Mouse (Mus musculus) limb, embryonic 12.5 days (tissue): ENCODE measurements around the gene Nav1. TPM values are rescaled to one million over a fixed set of nuclear protein-coding genes. Genes with fewer than 3 reads are reported as not detected.

Experiments
- ATAC-seq: fragments of 200-750 bp; cut with Nextera tagmentation; 2 replicates; pipeline ENCODE4 v1.8.0; 2017; ENCODE audit warnings: low read depth, moderate TSS enrichment; ENCODE audit not compliant: insufficient number of reproducible peaks, insufficient read depth, low FRiP score, low TSS enrichment
- H3K27ac ChIP-seq: fragments of 300-500 bp; sonication (generic); 2 replicates; pipeline ENCODE4 v1.5.1; 2016; ENCODE audit warnings: mild to moderate bottlenecking, moderate library complexity
- H3K27me3 ChIP-seq: fragments of 300-500 bp; sonication (generic); 2 replicates; pipeline ENCODE4 v1.6.1; 2016; ENCODE audit warnings: mild to moderate bottlenecking, moderate library complexity
- H3K36me3 ChIP-seq: fragments of 300-500 bp; sonication (generic); 2 replicates; pipeline ENCODE4 v1.6.1; 2016; ENCODE audit warnings: mild to moderate bottlenecking, moderate library complexity
- H3K4me1 ChIP-seq: fragments of 300-500 bp; sonication (generic); replicated peaks from 2 replicates; pipeline ENCODE4 v1.6.1; 2016
- H3K4me2 ChIP-seq: fragments of 300-500 bp; sonication (generic); 2 replicates; pipeline ENCODE4 v1.6.1; 2016; ENCODE audit warnings: mild to moderate bottlenecking, moderate library complexity
- H3K4me3 ChIP-seq: fragments of 300-500 bp; sonication (generic); replicated peaks from 2 replicates; pipeline ENCODE4 v1.5.1; 2016; ENCODE audit warnings: mild to moderate bottlenecking
- H3K9ac ChIP-seq: fragments of 300-500 bp; sonication (generic); replicated peaks from 2 replicates; pipeline ENCODE4 v1.6.1; 2016; ENCODE audit warnings: mild to moderate bottlenecking, moderate library complexity
- H3K9me3 ChIP-seq: fragments of 300-500 bp; sonication (generic); 2 replicates; pipeline ENCODE4 v1.6.1; 2016; ENCODE audit warnings: mild to moderate bottlenecking, moderate library complexity
- WGBS: fragments of 180-500 bp; shearing (Covaris S2); methylation state at CpG from one replicate; pipeline ENCODE4 v1.1.7; 2016; 5-methylcytosine and 5-hydroxymethylcytosine counted together
- polyA plus RNA-seq: library from polyadenylated mRNA; unstranded; fragments of >200 nt; fragmentation: Nextera tagmentation; extraction: Ambion mirVana; gene quantifications from 2 replicates; pipeline ENCODE4 v1.2.1, GENCODE M21; 2016

The Nav1 gene
- polyA plus RNA-seq, 1 experiment from 2014 or later, result 17.1 TPM

DNA sequence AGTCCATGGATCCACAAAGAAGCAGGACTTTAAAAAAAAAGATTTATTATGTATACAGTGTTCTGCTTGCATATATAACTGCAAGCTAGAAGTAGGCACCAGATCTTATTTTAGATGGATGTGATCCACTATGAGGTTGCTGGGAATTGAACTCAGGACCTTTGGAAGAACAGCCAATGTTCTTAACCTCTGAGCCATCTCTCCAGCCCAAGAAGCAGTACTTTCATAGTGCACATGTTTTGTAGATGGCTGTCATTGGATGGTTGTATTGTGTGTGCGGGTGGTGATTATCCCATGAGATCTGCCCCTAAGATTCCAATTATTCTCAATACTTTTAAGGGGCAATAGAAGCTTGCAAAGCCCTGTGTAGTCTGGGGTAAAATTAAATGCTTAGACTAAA, 124.4 kb downstream of the Nav1 start:
- Histone ChIP-seq H3K9me3 (0 out of 2 replicates have a peak, but pooled peaks cover 6% of the 10 kb centered on the region), H3K27me3 (no peaks in the 10 kb centered on the region), H3K4me2 (no peak overlapping the region), H3K4me1 (no peaks in the 10 kb centered on the region), H3K4me3 (no peak overlapping the region), H3K9ac (no peak overlapping the region), H3K27ac (no peak overlapping the region), H3K36me3 (peaks cover 10% of the 10 kb centered on the region; the same call in 1 of the 2 replicates)
- WGBS, result 94% methylated on average over 1 of the region's 1 CpGs
- no peak for ATAC-seq

DNA sequence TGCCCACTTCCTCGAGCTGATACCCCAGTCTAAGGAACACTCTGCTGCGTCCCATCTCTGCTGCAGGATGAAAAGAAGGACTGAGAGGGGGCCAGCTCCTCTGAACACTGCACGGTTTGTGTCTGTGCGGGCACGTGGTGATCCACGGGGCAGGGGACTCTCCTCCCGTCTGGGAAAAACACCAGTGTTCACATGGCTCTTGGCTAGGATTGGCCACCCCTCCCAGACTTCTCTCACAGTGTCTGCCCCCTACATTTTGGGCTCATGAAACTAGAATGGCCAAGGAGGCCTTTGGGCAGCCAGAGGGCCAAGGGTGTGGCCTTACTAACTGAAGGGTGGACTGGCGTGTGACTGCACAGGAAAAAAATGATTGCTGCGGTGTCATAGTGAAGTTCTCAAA, 125.4 kb downstream of the Nav1 start:
- 92% methylated on average over 9 of the region's 9 CpGs for WGBS
- H3K27me3 ChIP-seq, result no peaks in the 10 kb centered on the region
- ATAC-seq, result no peak
- 0 out of 2 replicates have a peak, but pooled peaks cover 6% of the 10 kb centered on the region for H3K9me3 ChIP-seq
- H3K4me1 ChIP-seq, result no peaks in the 10 kb centered on the region
- no peak overlapping the region for H3K9ac ChIP-seq
- H3K4me2 ChIP-seq, result no peak overlapping the region
- no peak overlapping the region for H3K4me3 ChIP-seq
- peaks cover 10% of the 10 kb centered on the region; the same call in 1 of the 2 replicates for H3K36me3 ChIP-seq
- H3K27ac ChIP-seq, result no peak overlapping the region

DNA sequence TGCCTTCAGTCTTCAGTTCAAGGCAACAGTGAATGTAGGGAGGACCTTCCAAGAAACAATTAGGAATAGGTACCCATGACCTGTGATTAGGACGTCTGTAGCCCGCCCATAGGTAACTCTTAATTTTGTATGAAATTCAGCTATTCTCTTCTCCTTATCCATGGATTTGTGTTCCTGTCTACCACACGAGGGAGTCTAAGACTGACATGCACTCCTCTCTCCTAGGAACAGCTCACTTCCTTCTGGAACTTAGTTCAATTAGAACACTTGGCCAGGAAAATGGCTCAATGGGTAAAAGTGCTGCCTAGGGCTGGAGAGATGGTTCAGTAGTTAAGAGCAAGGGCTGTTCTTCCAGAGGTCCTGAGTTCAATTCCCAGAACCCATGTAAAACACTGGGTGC, 126.3 kb downstream of the Nav1 start:
- Histone ChIP-seq H3K27ac (no peak overlapping the region), H3K4me2 (no peak overlapping the region), H3K4me1 (no peaks in the 10 kb centered on the region), H3K4me3 (no peak overlapping the region), H3K9me3 (0 out of 2 replicates have a peak, but pooled peaks cover 6% of the 10 kb centered on the region), H3K9ac (no peak overlapping the region), H3K36me3 (peaks cover 10% of the 10 kb centered on the region; the same call in 1 of the 2 replicates), H3K27me3 (no peaks in the 10 kb centered on the region)
- 75% methylated on average over 3 of the region's 3 CpGs for WGBS
- no peak for ATAC-seq

DNA sequence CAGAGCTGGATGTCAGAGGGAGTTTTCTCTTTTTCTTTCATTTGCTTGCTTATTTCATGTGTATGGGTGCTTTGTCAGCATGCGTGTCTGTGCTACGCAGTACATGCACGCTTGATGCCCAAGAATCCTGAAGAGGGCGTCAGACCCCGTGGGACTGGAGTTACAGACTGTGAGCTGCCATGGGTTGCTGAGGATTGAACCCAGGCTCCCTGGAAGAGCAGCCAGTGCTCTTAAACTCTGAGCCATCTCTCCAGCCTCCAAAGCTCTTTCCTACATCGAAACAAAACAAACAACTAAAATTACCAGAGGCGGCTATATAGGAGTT, 131.6 kb downstream of the Nav1 start:
- Histone ChIP-seq H3K4me1 (peaks cover 18% of the 10 kb centered on the region), H3K4me3 (no peak overlapping the region), H3K9ac (no peak overlapping the region), H3K27ac (no peak overlapping the region), H3K36me3 (peaks cover 18% of the 10 kb centered on the region), H3K4me2 (no peak overlapping the region), H3K27me3 (no peaks in the 10 kb centered on the region), H3K9me3 (no peaks in the 10 kb centered on the region)
- 93% methylated on average over 7 of the region's 7 CpGs for WGBS
- ATAC-seq, result no peak

DNA sequence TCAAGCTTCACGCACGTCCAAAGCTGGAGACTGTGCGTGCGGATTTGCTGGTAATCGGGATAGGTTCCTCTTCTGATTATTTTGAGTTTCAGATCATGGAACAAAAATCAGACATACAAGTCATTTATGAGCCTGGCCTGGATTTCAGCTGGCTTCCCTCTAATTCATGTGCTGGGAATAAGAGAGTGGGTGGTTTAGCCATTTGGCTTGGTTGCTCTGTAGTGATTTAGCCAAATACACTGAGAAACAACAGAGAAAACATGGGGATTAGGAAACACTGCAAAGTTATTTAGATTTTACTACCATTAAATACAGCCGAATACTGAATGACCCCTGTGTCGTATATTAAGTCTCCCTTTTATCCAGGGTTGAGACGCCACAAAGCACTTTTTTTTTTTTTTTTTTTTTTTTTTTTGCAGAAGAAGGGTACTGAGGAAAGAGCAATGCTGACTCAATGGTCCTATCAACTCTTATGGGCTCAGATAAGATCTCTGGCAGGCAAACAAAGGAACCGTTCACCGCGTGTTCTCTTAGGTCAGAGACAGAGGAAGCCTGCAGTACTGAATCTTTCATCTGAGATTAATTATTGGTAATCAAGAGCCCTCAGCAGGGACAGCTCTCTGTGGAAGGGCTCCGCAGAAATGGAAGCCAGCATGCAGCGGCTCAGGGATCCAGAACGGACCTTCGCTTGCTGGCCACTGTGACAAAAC, 132.1 kb downstream of the Nav1 start:
- H3K27ac ChIP-seq, result no peak overlapping the region
- no peak for ATAC-seq
- peaks cover 23% of the 10 kb centered on the region for H3K36me3 ChIP-seq
- H3K27me3 ChIP-seq, result no peaks in the 10 kb centered on the region
- no peak overlapping the region for H3K4me3 ChIP-seq
- no peak overlapping the region for H3K9ac ChIP-seq
- H3K4me1 ChIP-seq, result peaks cover 18% of the 10 kb centered on the region
- H3K4me2 ChIP-seq, result no peak overlapping the region
- WGBS, result 57% methylated on average over 15 of the region's 15 CpGs
- H3K9me3 ChIP-seq, result no peaks in the 10 kb centered on the region

DNA sequence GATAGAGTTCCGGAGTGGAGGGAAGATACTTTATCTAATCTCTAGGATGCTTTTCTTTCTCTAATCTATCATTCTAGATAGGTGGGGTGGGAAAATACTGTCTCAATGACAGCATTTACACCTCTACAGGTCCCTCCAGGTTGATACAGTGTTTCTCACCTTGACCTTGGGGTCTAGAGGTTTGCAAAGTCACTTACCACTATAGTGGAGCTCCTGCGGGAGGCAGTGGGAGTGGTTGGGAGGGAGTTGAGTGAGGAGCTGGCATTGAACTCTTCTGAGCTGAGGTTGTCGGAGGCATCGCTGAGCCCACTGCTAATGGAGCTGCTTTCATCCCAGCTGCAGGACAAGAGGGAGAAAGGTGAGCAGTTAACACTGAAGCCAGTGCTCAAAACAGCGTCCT, 134.6 kb downstream of the Nav1 start:
- WGBS, result 74% methylated on average over 5 of the region's 5 CpGs
- ATAC-seq, result no peak
- peaks cover 18% of the 10 kb centered on the region for H3K4me1 ChIP-seq
- H3K36me3 ChIP-seq, result peaks cover 45% of the 10 kb centered on the region
- no peak overlapping the region for H3K4me2 ChIP-seq
- no peak overlapping the region for H3K4me3 ChIP-seq
- no peaks in the 10 kb centered on the region for H3K9me3 ChIP-seq
- H3K9ac ChIP-seq, result no peak overlapping the region
- H3K27me3 ChIP-seq, result no peaks in the 10 kb centered on the region
- no peak overlapping the region for H3K27ac ChIP-seq

DNA sequence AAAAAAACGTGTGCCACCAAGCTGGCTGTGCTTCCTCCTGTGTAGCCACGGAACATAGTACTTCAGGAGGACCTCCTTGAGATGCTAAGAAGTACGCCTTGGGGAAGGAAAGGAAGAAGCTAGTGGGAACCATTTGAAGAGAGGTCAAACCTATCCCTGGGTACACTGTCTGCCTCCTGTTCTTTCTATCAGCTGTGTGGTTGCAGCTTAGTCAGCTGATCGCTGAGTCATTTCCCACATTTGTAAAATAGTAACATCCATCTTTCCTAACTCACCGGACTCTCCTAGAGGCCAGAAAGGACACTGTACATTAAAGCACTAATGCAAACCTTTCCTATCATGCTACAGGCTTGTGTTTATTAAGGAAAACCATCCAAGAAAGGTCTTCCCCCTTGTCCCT, 135.4 kb downstream of the Nav1 start:
- ATAC-seq, result no peak
- WGBS, result 82% methylated on average over 5 of the region's 5 CpGs

DNA sequence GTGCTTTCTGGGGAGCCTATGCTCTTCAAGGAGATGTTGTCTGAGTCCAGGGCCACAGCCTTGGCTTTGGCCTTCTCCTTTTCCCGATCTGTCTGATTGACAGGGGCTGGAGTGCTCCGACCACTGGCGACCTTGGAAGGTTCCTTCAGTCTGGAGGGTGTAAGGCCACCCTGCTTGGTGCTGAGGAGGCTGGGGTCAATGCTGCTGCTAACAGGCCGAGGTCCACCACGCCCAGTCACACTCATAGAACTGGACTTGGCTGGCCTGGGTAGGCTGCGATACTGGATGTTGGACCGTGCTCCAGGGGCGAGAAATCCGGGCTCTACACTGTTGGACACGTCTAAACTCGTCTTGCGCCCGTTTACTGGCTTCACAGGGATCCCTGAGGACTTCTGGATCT, 136.5 kb downstream of the Nav1 start:
- WGBS, result 95% methylated on average over 13 of the region's 13 CpGs
- Histone ChIP-seq H3K4me3 (no peak overlapping the region), H3K9ac (no peak overlapping the region), H3K27me3 (no peaks in the 10 kb centered on the region), H3K4me2 (no peak overlapping the region), H3K36me3 (peaks cover 64% of the 10 kb centered on the region), H3K27ac (no peak overlapping the region), H3K9me3 (no peaks in the 10 kb centered on the region), H3K4me1 (peaks cover 16% of the 10 kb centered on the region)
- ATAC-seq, result no peak

More for the DNA sequence above, 135.4 kb downstream of the Nav1 start:
- Histone ChIP-seq H3K4me1 (peaks cover 18% of the 10 kb centered on the region), H3K4me3 (no peak overlapping the region), H3K9me3 (no peaks in the 10 kb centered on the region), H3K27ac (no peak overlapping the region), H3K27me3 (no peaks in the 10 kb centered on the region), H3K9ac (no peak overlapping the region), H3K36me3 (peaks cover 53% of the 10 kb centered on the region), H3K4me2 (no peak overlapping the region)

DNA sequence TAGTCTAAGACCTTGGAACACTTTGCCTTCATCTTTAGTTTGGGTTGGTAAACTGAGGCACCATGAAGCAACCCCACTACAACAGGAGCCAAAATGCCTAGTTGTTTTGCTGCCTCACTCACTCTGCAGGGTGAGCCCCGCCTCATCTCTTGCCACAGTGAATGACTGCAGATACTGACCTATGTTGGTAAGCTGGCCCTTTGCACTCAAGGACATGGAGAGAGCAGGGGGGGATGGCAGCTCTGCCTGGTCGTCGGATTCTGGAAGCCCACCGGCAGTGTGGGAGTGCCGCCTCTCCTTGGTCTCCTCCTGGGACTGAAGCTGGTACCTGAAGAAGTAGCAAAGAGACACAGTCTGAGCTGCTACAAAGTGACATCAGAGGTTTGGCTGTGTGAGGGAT, 139.6 kb downstream of the Nav1 start:
- H3K27ac ChIP-seq, result no peak overlapping the region
- H3K4me1 ChIP-seq, result peaks cover 6% of the 10 kb centered on the region
- H3K9ac ChIP-seq, result no peak overlapping the region
- 90% methylated on average over 5 of the region's 5 CpGs for WGBS
- H3K4me3 ChIP-seq, result no peak overlapping the region
- H3K9me3 ChIP-seq, result no peaks in the 10 kb centered on the region
- no peak overlapping the region for H3K4me2 ChIP-seq
- no peaks in the 10 kb centered on the region for H3K27me3 ChIP-seq
- no peak for ATAC-seq
- peaks cover 90% of the 10 kb centered on the region for H3K36me3 ChIP-seq

DNA sequence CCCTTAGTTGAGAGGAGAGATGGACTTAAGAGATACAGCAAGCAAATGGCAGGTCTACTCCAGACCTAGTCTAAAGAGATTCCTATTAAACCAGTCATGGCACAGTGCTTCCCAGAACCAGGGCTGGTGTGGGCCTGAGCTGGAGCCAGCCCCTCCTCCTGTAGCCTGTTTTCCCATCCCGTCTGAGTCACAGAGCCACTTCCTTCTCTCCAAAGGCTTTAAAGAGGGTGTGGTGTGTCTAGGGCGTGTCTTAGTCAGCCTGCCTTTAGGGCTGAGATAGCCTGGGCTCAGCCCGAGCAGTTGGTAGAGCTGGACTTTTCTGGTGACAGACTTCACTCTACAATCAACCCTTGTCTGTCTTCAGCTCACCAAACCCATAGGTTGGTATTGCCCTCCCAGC, 140.2 kb downstream of the Nav1 start:
- ATAC-seq, result no peak
- WGBS, result 68% methylated on average over 3 of the region's 3 CpGs
- H3K36me3 ChIP-seq, result peaks cover 87% of the 10 kb centered on the region

DNA sequence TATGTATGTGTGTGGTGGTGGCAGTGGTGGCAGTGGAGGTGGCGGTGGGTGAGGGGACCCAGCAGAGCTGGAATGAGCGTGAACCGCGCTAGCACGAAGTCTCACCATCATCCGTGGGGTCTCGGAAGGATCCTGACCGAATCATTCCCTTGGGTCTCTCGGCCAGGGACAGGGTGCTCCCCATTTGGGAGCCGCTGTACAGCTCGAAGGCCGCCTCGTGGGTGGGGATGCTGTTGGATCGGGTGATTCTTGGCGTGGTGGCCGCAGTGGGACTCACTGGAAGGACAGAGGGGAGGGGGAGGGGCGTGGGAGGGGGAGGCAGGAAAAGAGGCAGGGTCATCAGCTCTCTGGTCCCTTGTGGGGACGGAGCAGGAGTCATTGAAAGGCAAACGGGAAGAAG, 141.4 kb downstream of the Nav1 start:
- H3K4me1 ChIP-seq, result no peaks in the 10 kb centered on the region
- H3K9me3 ChIP-seq, result no peaks in the 10 kb centered on the region
- H3K9ac ChIP-seq, result no peak overlapping the region
- ATAC-seq, result no peak
- WGBS, result 91% methylated on average over 19 of the region's 19 CpGs
- no peak overlapping the region for H3K4me2 ChIP-seq
- no peak overlapping the region for H3K27ac ChIP-seq
- H3K27me3 ChIP-seq, result no peaks in the 10 kb centered on the region
- H3K4me3 ChIP-seq, result no peak overlapping the region
- peaks cover 80% of the 10 kb centered on the region for H3K36me3 ChIP-seq

More for the DNA sequence above, 140.2 kb downstream of the Nav1 start:
- Histone ChIP-seq H3K4me2 (no peak overlapping the region), H3K27ac (no peak overlapping the region), H3K9ac (no peak overlapping the region), H3K4me3 (no peak overlapping the region), H3K9me3 (no peaks in the 10 kb centered on the region), H3K4me1 (peaks cover 1% of the 10 kb centered on the region; the same call in 1 of the 2 replicates), H3K27me3 (no peaks in the 10 kb centered on the region)

DNA sequence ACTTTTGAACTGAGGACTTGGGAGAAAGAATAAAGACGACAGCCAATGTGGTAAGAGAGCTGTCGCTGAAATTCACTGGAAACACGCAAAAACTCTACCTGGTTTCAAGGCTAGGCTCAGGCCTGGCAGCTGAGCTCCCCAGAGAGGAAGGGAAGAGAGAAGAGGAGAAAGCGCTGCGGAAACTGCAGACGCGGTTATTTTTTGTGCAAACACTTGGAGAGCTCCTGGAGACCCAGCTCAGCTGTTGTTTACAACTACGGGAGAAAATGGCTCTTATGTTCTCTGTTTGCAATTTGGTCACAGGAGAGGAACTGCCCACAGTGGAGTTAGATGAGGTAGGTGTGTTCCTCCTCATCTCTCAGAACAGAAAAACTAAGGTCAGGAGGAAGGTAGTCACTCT, 144.4 kb downstream of the Nav1 start:
- no peak overlapping the region for H3K9ac ChIP-seq
- H3K27me3 ChIP-seq, result no peaks in the 10 kb centered on the region
- WGBS, result 74% methylated on average over 8 of the region's 8 CpGs
- no peak overlapping the region for H3K27ac ChIP-seq
- no peak for ATAC-seq
- no peak overlapping the region for H3K4me3 ChIP-seq
- no peaks in the 10 kb centered on the region for H3K4me1 ChIP-seq
- no peaks in the 10 kb centered on the region for H3K9me3 ChIP-seq
- H3K4me2 ChIP-seq, result no peak overlapping the region
- H3K36me3 ChIP-seq, result peaks cover 83% of the 10 kb centered on the region
